Mouse (Mus musculus) limb, embryonic 13.5 days (tissue): Measurements from ENCODE around the gene Gm20509. TPM values are rescaled to one million over a fixed set of nuclear protein-coding genes. Genes with fewer than 3 reads are reported as not detected.

Experiments
- ATAC-seq: fragments of 200-750 bp; cut with Nextera tagmentation; 2 replicates; pipeline ENCODE4 v1.8.0; 2017; ENCODE audit warnings: low read depth, moderate number of reproducible peaks, moderate TSS enrichment; ENCODE audit not compliant: low FRiP score
- H3K27ac ChIP-seq: fragments of 300-500 bp; sonication (generic); 2 replicates; pipeline ENCODE4 v1.5.1; 2015; ENCODE audit warnings: inconsistent platforms, mild to moderate bottlenecking, moderate library complexity
- H3K27me3 ChIP-seq: fragments of 300-500 bp; sonication (generic); 2 replicates; pipeline ENCODE4 v1.6.1; 2015; ENCODE audit warnings: mild to moderate bottlenecking, inconsistent platforms
- H3K36me3 ChIP-seq: fragments of 300-500 bp; sonication (generic); 2 replicates; pipeline ENCODE4 v1.6.1; 2015; ENCODE audit warnings: inconsistent platforms, mild to moderate bottlenecking, moderate library complexity
- H3K4me1 ChIP-seq: fragments of 300-500 bp; sonication (generic); 2 replicates; pipeline ENCODE4 v1.6.1; 2015; ENCODE audit warnings: inconsistent platforms
- H3K4me2 ChIP-seq: fragments of 300-500 bp; sonication (generic); replicated peaks from 2 replicates; pipeline ENCODE4 v1.6.1; 2015; ENCODE audit warnings: inconsistent platforms, mild to moderate bottlenecking, moderate library complexity
- H3K4me3 ChIP-seq: fragments of 300-500 bp; sonication (generic); 2 replicates; pipeline ENCODE4 v1.5.1; 2015; ENCODE audit warnings: moderate library complexity, mild to moderate bottlenecking, inconsistent platforms
- H3K9ac ChIP-seq: fragments of 300-500 bp; sonication (generic); 2 replicates; pipeline ENCODE4 v1.6.1; 2015; ENCODE audit warnings: mild to moderate bottlenecking, inconsistent platforms
- H3K9me3 ChIP-seq: fragments of 300-500 bp; sonication (generic); 2 replicates; pipeline ENCODE4 v1.6.1; 2016; ENCODE audit warnings: inconsistent platforms
- WGBS: fragments of 180-500 bp; shearing (Covaris S2); methylation state at CpG from one replicate; pipeline ENCODE4 v1.1.7; 2015; 5-methylcytosine and 5-hydroxymethylcytosine counted together
- polyA plus RNA-seq: library from polyadenylated mRNA; unstranded; fragments of >200 nt; fragmentation: Nextera tagmentation; extraction: Ambion mirVana; gene quantifications from 2 replicates; pipeline ENCODE4 v1.2.1, GENCODE M21; 2015

Gene Gm20509
- polyA plus RNA-seq, 1 experiment from 2014 or later = not detected

DNA sequence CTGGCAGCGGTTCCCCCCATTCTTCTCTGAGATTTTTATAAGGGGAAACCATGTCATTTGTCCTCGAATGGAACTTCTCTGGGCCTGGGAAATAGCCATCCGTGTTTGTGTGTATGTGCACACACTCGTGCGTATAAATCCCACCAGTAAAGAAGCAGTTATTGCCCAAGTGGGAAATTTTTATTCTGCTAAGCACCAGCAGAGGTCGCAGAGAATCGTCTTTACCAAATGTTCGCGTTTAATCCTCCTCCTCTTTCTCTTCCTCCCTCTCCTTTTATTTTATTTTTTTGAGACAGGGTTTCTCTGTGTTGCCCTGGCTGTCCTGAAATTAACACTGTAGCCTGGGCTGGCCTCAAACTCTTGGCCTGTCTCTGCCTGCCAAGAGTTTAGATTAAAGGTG is 52.1 kb downstream of the Gm20509 start:
- no peak overlapping the region for H3K4me3 ChIP-seq
- no peak overlapping the region for H3K27ac ChIP-seq
- H3K9me3 ChIP-seq = no peaks in the 10 kb centered on the region
- H3K9ac ChIP-seq = no peak overlapping the region
- no peak for ATAC-seq
- no peaks in the 10 kb centered on the region for H3K27me3 ChIP-seq
- WGBS = 58% methylated on average over 9 of the region's 9 CpGs
- H3K36me3 ChIP-seq = no peaks in the 10 kb centered on the region
- no peaks in the 10 kb centered on the region for H3K4me1 ChIP-seq
- no peak overlapping the region for H3K4me2 ChIP-seq

DNA sequence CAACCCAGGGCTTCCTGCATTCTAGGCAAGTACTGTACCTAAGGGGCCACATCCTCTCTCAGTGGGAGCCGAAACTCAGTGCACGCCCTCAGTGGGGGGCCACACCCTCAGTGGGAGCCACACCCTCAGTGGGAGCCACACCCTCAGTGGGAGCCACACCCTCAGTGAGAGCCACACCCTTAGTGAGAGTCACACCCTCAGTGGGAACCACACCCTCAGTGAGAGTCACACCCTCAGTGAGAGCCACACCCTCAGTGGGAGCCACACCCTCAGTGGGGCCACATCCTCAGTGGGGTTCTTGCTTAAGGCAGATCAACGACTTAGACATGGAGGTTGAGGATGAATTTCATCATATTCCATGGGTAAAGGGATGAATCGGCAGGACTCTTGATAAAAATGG is 55.7 kb downstream of the Gm20509 start:
- no peaks in the 10 kb centered on the region for H3K9me3 ChIP-seq
- ATAC-seq = no peak
- H3K4me2 ChIP-seq = no peak overlapping the region
- WGBS = 84% methylated on average over 4 of the region's 4 CpGs
- no peak overlapping the region for H3K9ac ChIP-seq
- H3K4me3 ChIP-seq = no peak overlapping the region
- no peaks in the 10 kb centered on the region for H3K4me1 ChIP-seq
- H3K27ac ChIP-seq = no peak overlapping the region
- no peaks in the 10 kb centered on the region for H3K36me3 ChIP-seq
- no peaks in the 10 kb centered on the region for H3K27me3 ChIP-seq

DNA sequence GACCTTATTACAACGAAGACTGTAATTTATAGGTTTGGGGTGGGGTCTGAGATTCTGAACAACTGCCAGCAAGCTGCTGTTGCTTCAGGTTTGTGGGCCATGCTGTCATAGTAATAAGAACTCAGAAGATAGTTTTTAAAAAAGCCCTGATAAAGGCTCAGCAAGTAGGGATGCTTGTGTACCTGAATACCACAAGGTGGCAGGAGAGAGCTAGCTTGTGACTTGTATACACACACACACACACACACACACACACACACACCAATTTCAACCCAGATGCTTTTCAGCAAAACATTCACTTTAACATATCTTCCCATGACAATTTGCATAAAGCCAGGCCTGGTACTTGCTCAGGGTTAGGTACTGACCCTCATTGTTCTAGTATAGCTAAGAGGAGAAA is 57.0 kb downstream of the Gm20509 start:
- ATAC-seq = no peak
- WGBS = 38% methylated on average over 1 of the region's 1 CpGs
- Histone ChIP-seq H3K4me2 (no peak overlapping the region), H3K9me3 (no peaks in the 10 kb centered on the region), H3K4me3 (no peak overlapping the region), H3K4me1 (no peaks in the 10 kb centered on the region), H3K27ac (no peak overlapping the region), H3K27me3 (peaks cover 5% of the 10 kb centered on the region), H3K9ac (no peak overlapping the region), H3K36me3 (no peaks in the 10 kb centered on the region)

DNA sequence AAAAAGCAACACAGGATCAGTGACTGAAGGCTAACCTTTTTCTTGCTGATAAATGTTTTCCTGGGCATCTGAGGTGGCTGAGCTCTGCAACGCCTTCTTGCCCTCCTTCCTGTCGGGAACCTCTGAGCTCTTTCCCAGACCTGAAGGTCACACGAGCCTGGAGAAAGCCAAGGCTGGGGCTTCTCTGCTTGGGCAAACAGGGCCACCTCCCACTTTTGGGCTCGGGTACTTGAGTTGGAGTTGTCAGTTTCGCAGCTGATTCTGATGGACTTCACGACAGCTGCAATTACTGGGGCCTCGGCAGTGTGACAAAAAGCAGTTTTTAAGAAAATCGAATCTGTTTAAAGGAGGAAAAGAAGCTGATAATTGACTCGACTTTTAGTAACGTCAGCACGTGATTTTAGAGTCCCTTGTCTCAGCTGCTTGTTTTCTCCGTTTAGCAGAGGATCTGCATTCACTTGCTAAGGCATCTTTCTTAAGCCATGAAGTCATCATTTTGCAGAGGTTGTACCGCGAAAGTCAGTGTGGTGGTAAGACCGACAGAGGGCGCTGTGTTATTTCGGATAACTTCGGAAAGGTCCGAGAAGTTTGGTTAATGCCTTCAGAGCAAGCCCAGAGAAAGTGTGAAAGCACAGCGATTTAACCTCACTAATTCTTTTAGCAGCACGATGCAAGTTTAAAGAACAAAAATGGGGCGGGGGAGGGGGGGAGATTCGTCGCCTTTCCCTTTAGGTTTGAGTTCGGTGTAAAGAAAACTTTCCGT is 60.5 kb downstream of the Gm20509 start:
- peak overlapping the region; percentile 35; the same call in 1 of the 2 replicates for H3K9ac ChIP-seq
- 18% methylated on average over 26 of the region's 26 CpGs for WGBS
- H3K4me3 ChIP-seq = peak overlapping the region; percentile 34
- H3K36me3 ChIP-seq = no peaks in the 10 kb centered on the region
- ATAC-seq = peak; percentile 74
- H3K4me2 ChIP-seq = peak overlapping the region; percentile 60
- H3K4me1 ChIP-seq = no peaks in the 10 kb centered on the region
- H3K27me3 ChIP-seq = peaks cover 8% of the 10 kb centered on the region
- no peak overlapping the region for H3K27ac ChIP-seq
- H3K9me3 ChIP-seq = no peaks in the 10 kb centered on the region

DNA sequence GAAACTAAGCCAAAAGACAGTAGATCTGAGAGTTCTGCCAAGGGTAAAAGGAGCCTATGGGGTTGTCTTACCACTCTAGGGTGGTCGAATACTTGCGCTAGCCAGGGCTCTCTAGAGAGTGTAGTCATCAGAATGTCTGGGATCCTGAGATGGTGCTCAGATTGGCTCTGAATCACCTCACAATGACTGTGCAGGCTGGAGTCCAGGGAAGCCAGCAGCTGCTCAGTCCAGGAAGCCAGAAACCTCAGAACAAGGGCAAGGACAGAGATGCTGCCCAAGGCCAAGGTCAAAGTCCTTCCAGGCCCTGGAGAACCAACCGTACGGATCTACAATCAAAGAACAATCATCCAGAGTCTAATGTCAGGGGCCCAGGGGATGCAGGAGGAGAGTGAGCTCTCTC is 63.4 kb downstream of the Gm20509 start:
- 94% methylated on average over 4 of the region's 4 CpGs for WGBS
- Histone ChIP-seq H3K36me3 (no peaks in the 10 kb centered on the region), H3K27ac (no peak overlapping the region), H3K4me3 (no peak overlapping the region), H3K9ac (no peak overlapping the region), H3K27me3 (peaks cover 8% of the 10 kb centered on the region), H3K4me2 (no peak overlapping the region), H3K4me1 (no peaks in the 10 kb centered on the region), H3K9me3 (0 out of 2 replicates have a peak, but pooled peaks cover 5% of the 10 kb centered on the region)
- ATAC-seq = no peak

Other genes starting within 250 kb of the Gm20509 start
- 9.2 and 9.9 TPM in 2 replicates for gene Pygo1, start 176.8 kb upstream of the Gm20509 start, polyA plus RNA-seq
- gene Dyx1c1, start 143.7 kb upstream of the Gm20509 start, polyA plus RNA-seq = 1.6 TPM in 2 replicates
- gene Gm44503, start 143.6 kb upstream of the Gm20509 start, polyA plus RNA-seq = not detected in 2 replicates
- 10.3 and 10.7 TPM in 2 replicates for gene Ccpg1os, start 117.1 kb upstream of the Gm20509 start, polyA plus RNA-seq
- gene Ccpg1, start 117.0 kb upstream of the Gm20509 start, polyA plus RNA-seq = 22.8 and 23.6 TPM in 2 replicates
- 10.5 and 13.0 TPM in 2 replicates for gene Pigb, start 62.1 kb upstream of the Gm20509 start, polyA plus RNA-seq
- 8.6 and 8.8 TPM in 2 replicates for gene Rab27a, start 57.6 kb upstream of the Gm20509 start, polyA plus RNA-seq
- gene Khdc3, start 634 bp upstream of the Gm20509 start, polyA plus RNA-seq = 0.22 TPM in 1 of 2 replicates, not detected in the other
- 138 TPM in 2 replicates for gene Rsl24d1, start 11.0 kb downstream of the Gm20509 start, polyA plus RNA-seq